Mouse (Mus musculus) right cerebral cortex, postnatal 10 days (tissue): ENCODE results near the gene Sap25.

Experiments used
- DNase-seq, 2 experiments: peaks; one replicate each; pipeline ENCODE4 v3.0.0; 2021; ENCODE audit warnings: low spot score in 2 of 2

Gene Sap25

GRCm38 (mm10) chr5:137663057-137663456 lies 21.9 kb downstream of the Sap25 start:
- no peak for DNase-seq

- no peak for DNase-seq
These were observed 27.8 kb downstream of the Sap25 start for GRCm38 (mm10) chr5:137668971-137669370.

GRCm38 (mm10) chr5:137670240-137670639 lies 29.1 kb downstream of the Sap25 start:
- DNase-seq = no peak

- no peak for DNase-seq
These were observed 30.5 kb downstream of the Sap25 start for GRCm38 (mm10) chr5:137671443-137672240.

- no peak for DNase-seq
These were observed 31.2 kb downstream of the Sap25 start for GRCm38 (mm10) chr5:137672361-137672760.

GRCm38 (mm10) chr5:137673015-137673414 lies 31.9 kb downstream of the Sap25 start:
- DNase-seq = no peak

- no peak for DNase-seq
These were observed 33.7 kb downstream of the Sap25 start for GRCm38 (mm10) chr5:137674786-137675185.

- no peak for DNase-seq
These were observed 36.7 kb downstream of the Sap25 start for GRCm38 (mm10) chr5:137677859-137678258.

- DNase-seq = no peak
These were observed 37.6 kb downstream of the Sap25 start for GRCm38 (mm10) chr5:137678736-137679135.

GRCm38 (mm10) chr5:137679726-137680125 lies 38.6 kb downstream of the Sap25 start:
- DNase-seq = no peak

- no peak for DNase-seq
These were observed 41.4 kb downstream of the Sap25 start for GRCm38 (mm10) chr5:137682526-137682925.

- DNase-seq = peak; percentile 61 to 67
These were observed 42.5 kb downstream of the Sap25 start for GRCm38 (mm10) chr5:137683388-137684293.

GRCm38 (mm10) chr5:137684294-137685123 lies 43.4 kb downstream of the Sap25 start, which contains the start of gene Agfg2:
Agfg2 (minus strand) TSS chr5:137684726.
- peak; percentile 100 for DNase-seq

GRCm38 (mm10) chr5:137685653-137686052 lies 44.5 kb downstream of the Sap25 start:
- DNase-seq = no peak

GRCm38 (mm10) chr5:137686127-137686790 lies 45.1 kb downstream of the Sap25 start:
- DNase-seq = no peak

GRCm38 (mm10) chr5:137689974-137690373 lies 48.8 kb downstream of the Sap25 start:
- DNase-seq = no peak

GRCm38 (mm10) chr5:137690531-137690930 lies 49.4 kb downstream of the Sap25 start:
- no peak for DNase-seq

GRCm38 (mm10) chr5:137691881-137692280 lies 50.7 kb downstream of the Sap25 start:
- DNase-seq = no peak
